Mouse (Mus musculus) olfactory bulb, adult 2 months (tissue): ENCODE results near the gene Ptprf. TPM values are rescaled to one million over a fixed set of nuclear protein-coding genes. Genes with fewer than 3 reads are reported as not detected.

Experiments
- H3K27ac ChIP-seq: fragments of 200-500 bp; 2 replicates; pipeline ENCODE4 v1.5.1; 2012; ENCODE audit warnings: low read depth, low read length; ENCODE audit not compliant: insufficient read depth
- H3K4me1 ChIP-seq: fragments of 200-500 bp; 2 replicates; pipeline ENCODE4 v1.6.1; 2012; ENCODE audit warnings: low read length; ENCODE audit not compliant: control insufficient read depth, insufficient read depth
- H3K4me3 ChIP-seq: fragments of 200-500 bp; 2 replicates; pipeline ENCODE4 v1.5.1; 2012; ENCODE audit warnings: mild to moderate bottlenecking, low read depth, low read length, moderate library complexity; ENCODE audit not compliant: insufficient read depth
- CTCF ChIP-seq: fragments of 200-500 bp; IDR thresholded peaks from 2 replicates; pipeline ENCODE4 v1.5.1; 2012; ENCODE audit warnings: low read depth, mild to moderate bottlenecking, low read length, moderate library complexity; ENCODE audit not compliant: insufficient read depth
- POLR2A ChIP-seq: fragments of 200-500 bp; IDR thresholded peaks from 2 replicates; pipeline ENCODE4 v1.6.1; 2012; ENCODE audit warnings: mild to moderate bottlenecking, low read depth, low read length, moderate library complexity; ENCODE audit not compliant: insufficient read depth
- WGBS: fragments of 180-500 bp; shearing (Covaris S2); methylation state at CpG from one replicate; pipeline ENCODE4 v1.1.7; 2018; 5-methylcytosine and 5-hydroxymethylcytosine counted together
- polyA plus RNA-seq: library from polyadenylated mRNA; stranded (reverse); fragments of >200 nt; gene quantifications from 2 replicates; pipeline ENCODE4 v1.2.4, GENCODE M21; 2012; ENCODE audit warnings: low replicate concordance; ENCODE audit not compliant: missing spikeins, insufficient read depth, insufficient read length

The Ptprf gene
- polyA plus RNA-seq, 1 experiment: not detected

- TF ChIP-seq POLR2A (no peak), CTCF (no peak)
- 86% methylated on average over 14 of the region's 14 CpGs for WGBS
- H3K4me3 ChIP-seq: no peak overlapping the region
- H3K4me1 ChIP-seq: peaks cover 35% of the 10 kb centered on the region
- H3K27ac ChIP-seq: no peak overlapping the region
Measured at GRCm38 (mm10) chr4:118268429-118269212, 22.6 kb downstream of the Ptprf start.

- Histone ChIP-seq H3K27ac (peak overlapping the region; percentile 23; the same call in 1 of the 2 replicates), H3K4me3 (no peak overlapping the region), H3K4me1 (peaks cover 53% of the 10 kb centered on the region)
- TF ChIP-seq CTCF (no peak), POLR2A (no peak)
- 17% methylated on average over 15 of the region's 15 CpGs for whole genome bisulfite sequencing
Measured at GRCm38 (mm10) chr4:118265557-118265956, 25.6 kb downstream of the Ptprf start.

- Histone ChIP-seq H3K4me1 (peaks cover 57% of the 10 kb centered on the region), H3K4me3 (no peak overlapping the region), H3K27ac (no peak overlapping the region)
- TF ChIP-seq POLR2A (no peak), CTCF (no peak)
- 55% methylated on average over 13 of the region's 13 CpGs for WGBS
Measured at GRCm38 (mm10) chr4:118261771-118262473, 29.3 kb downstream of the Ptprf start.

- Histone ChIP-seq H3K4me1 (peaks cover 55% of the 10 kb centered on the region), H3K27ac (no peak overlapping the region), H3K4me3 (peak overlapping the region; percentile 47)
- TF ChIP-seq POLR2A (no peak), CTCF (no peak)
- WGBS: 22% methylated on average over 5 of the region's 5 CpGs
Measured at GRCm38 (mm10) chr4:118261291-118261690, 29.9 kb downstream of the Ptprf start.

- no peak overlapping the region for H3K27ac ChIP-seq
- no peak for TF ChIP-seq CTCF
- TF ChIP-seq POLR2A: no peak
- 4% methylated on average over 39 of the region's 39 CpGs for WGBS
- H3K4me3 ChIP-seq: peak overlapping the region; percentile 47
- peaks cover 49% of the 10 kb centered on the region for H3K4me1 ChIP-seq
Measured at GRCm38 (mm10) chr4:118260551-118261267, 30.5 kb downstream of the Ptprf start.

GRCm38 (mm10) chr4:118259782-118260463 is 31.3 kb downstream of the Ptprf start:
- peaks cover 41% of the 10 kb centered on the region for H3K4me1 ChIP-seq
- WGBS: 78% methylated on average over 8 of the region's 8 CpGs
- no peak overlapping the region for H3K27ac ChIP-seq
- no peak for TF ChIP-seq CTCF
- TF ChIP-seq POLR2A: no peak
- no peak overlapping the region for H3K4me3 ChIP-seq

GRCm38 (mm10) chr4:118257977-118258376 is 33.2 kb downstream of the Ptprf start:
- WGBS: 99% methylated on average over 5 of the region's 5 CpGs
- Histone ChIP-seq H3K4me3 (no peak overlapping the region), H3K4me1 (peaks cover 30% of the 10 kb centered on the region)

GRCm38 (mm10) chr4:118257416-118257815 is 33.8 kb downstream of the Ptprf start:
- no peak for TF ChIP-seq CTCF
- no peak for TF ChIP-seq POLR2A
- Histone ChIP-seq H3K4me1 (peaks cover 24% of the 10 kb centered on the region), H3K4me3 (no peak overlapping the region), H3K27ac (no peak overlapping the region)
- WGBS: 97% methylated on average over 10 of the region's 10 CpGs

More at GRCm38 (mm10) chr4:118257977-118258376, 33.2 kb downstream of the Ptprf start:
- TF ChIP-seq POLR2A: no peak
- TF ChIP-seq CTCF: no peak
- no peak overlapping the region for H3K27ac ChIP-seq

- Histone ChIP-seq H3K4me1 (peaks cover 13% of the 10 kb centered on the region), H3K27ac (no peak overlapping the region), H3K4me3 (no peak overlapping the region)
- TF ChIP-seq CTCF (no peak), POLR2A (no peak)
- WGBS: 68% methylated on average over 12 of the region's 12 CpGs
Measured at GRCm38 (mm10) chr4:118256217-118256616, 35.0 kb downstream of the Ptprf start.
